Mouse (Mus musculus): ENCODE data around the gene Mad2l1. TPM values are rescaled to one million over a fixed set of nuclear protein-coding genes. Genes with fewer than 3 reads are reported as not detected.

Mad2l1 gene
- 91.5 and 100 TPM in 2 replicates for polyA plus RNA-seq (2016; fragmentation: Nextera tagmentation; extraction: Ambion mirVana)

- Histone ChIP-seq H3K27ac (peak within 1 kb of the TSS; percentile 88), H3K27me3 (no peaks in the 10 kb centered on the region), H3K9ac (peak within 1 kb of the TSS; percentile 68), H3K4me3 (peak within 1 kb of the TSS; percentile 79), H3K4me1 (peaks cover 14% of the 10 kb centered on the region), H3K36me3 (peaks cover 3% of the 10 kb centered on the region; the same call in 1 of the 2 replicates), H3K9me3 (no peaks in the 10 kb centered on the region), H3K4me2 (replicated peaks) (peak within 1 kb of the TSS; percentile 64)
- ATAC-seq (ENCODE audit: insufficient number of reproducible peaks, insufficient read depth, low FRiP score, low TSS enrichment), result peak; percentile 99
- WGBS, result under 1% methylated on average over 57 of the region's 57 CpGs
Observed at GRCm38 (mm10) chr6:66535028-66535862, at the start of gene Mad2l1. Gene Mad2l1, plus strand, starts transcription at chr6:66535390.

GRCm38 (mm10) chr6:66493685-66494084 is 41.5 kb upstream of the Mad2l1 start:
- no peaks in the 10 kb centered on the region for H3K4me1 ChIP-seq
- no peak for ATAC-seq (ENCODE audit: insufficient number of reproducible peaks, insufficient read depth, low FRiP score, low TSS enrichment)
- no peaks in the 10 kb centered on the region for H3K36me3 ChIP-seq
- no peaks in the 10 kb centered on the region for H3K27me3 ChIP-seq
- no peak overlapping the region for H3K4me2 ChIP-seq (replicated peaks)
- WGBS, result 77% methylated on average over 3 of the region's 3 CpGs
- no peak overlapping the region for H3K9ac ChIP-seq
- no peaks in the 10 kb centered on the region for H3K9me3 ChIP-seq
- H3K27ac ChIP-seq, result no peak overlapping the region
- H3K4me3 ChIP-seq, result no peak overlapping the region

GRCm38 (mm10) chr6:66516368-66516767 is 18.8 kb upstream of the Mad2l1 start:
- H3K27me3 ChIP-seq, result no peaks in the 10 kb centered on the region
- H3K9me3 ChIP-seq, result no peaks in the 10 kb centered on the region
- no peak overlapping the region for H3K4me2 ChIP-seq (replicated peaks)
- 92% methylated on average over 5 of the region's 5 CpGs for WGBS
- no peaks in the 10 kb centered on the region for H3K36me3 ChIP-seq
- H3K4me1 ChIP-seq, result no peaks in the 10 kb centered on the region
- no peak overlapping the region for H3K27ac ChIP-seq
- ATAC-seq (ENCODE audit: insufficient number of reproducible peaks, insufficient read depth, low FRiP score, low TSS enrichment), result no peak
- H3K9ac ChIP-seq, result no peak overlapping the region
- no peak overlapping the region for H3K4me3 ChIP-seq

GRCm38 (mm10) chr6:66528386-66528785 is 6.8 kb upstream of the Mad2l1 start:
- H3K9me3 ChIP-seq, result no peaks in the 10 kb centered on the region
- H3K27ac ChIP-seq, result no peak overlapping the region
- H3K4me2 ChIP-seq (replicated peaks), result no peak overlapping the region
- no peak overlapping the region for H3K9ac ChIP-seq
- 89% methylated on average over 10 of the region's 10 CpGs for WGBS
- no peak for ATAC-seq (ENCODE audit: insufficient number of reproducible peaks, insufficient read depth, low FRiP score, low TSS enrichment)
- no peaks in the 10 kb centered on the region for H3K27me3 ChIP-seq
- no peak overlapping the region for H3K4me3 ChIP-seq
- H3K36me3 ChIP-seq, result no peaks in the 10 kb centered on the region
- no peaks in the 10 kb centered on the region for H3K4me1 ChIP-seq

GRCm38 (mm10) chr6:66533241-66533640 is 1.9 kb upstream of the Mad2l1 start:
- no peak overlapping the region for H3K27ac ChIP-seq
- no peak overlapping the region for H3K9ac ChIP-seq
- no peaks in the 10 kb centered on the region for H3K36me3 ChIP-seq
- H3K9me3 ChIP-seq, result no peaks in the 10 kb centered on the region
- peaks cover 14% of the 10 kb centered on the region for H3K4me1 ChIP-seq
- WGBS, result 40% methylated on average over 3 of the region's 3 CpGs
- no peak for ATAC-seq (ENCODE audit: insufficient number of reproducible peaks, insufficient read depth, low FRiP score, low TSS enrichment)
- H3K4me3 ChIP-seq, result no peak overlapping the region
- H3K4me2 ChIP-seq (replicated peaks), result no peak overlapping the region
- no peaks in the 10 kb centered on the region for H3K27me3 ChIP-seq

- 77% methylated on average over 5 of the region's 5 CpGs for WGBS
- no peaks in the 10 kb centered on the region for H3K9me3 ChIP-seq
- no peaks in the 10 kb centered on the region for H3K27me3 ChIP-seq
- peaks cover 14% of the 10 kb centered on the region for H3K4me1 ChIP-seq
- peak overlapping the region; percentile 64 for H3K4me2 ChIP-seq (replicated peaks)
- peak overlapping the region; percentile 79 for H3K4me3 ChIP-seq
- H3K27ac ChIP-seq, result peak overlapping the region; percentile 85
- 0 out of 2 replicates have a peak overlapping the region, but pooled peaks have one; percentile 47 for H3K9ac ChIP-seq
- ATAC-seq (ENCODE audit: insufficient number of reproducible peaks, insufficient read depth, low FRiP score, low TSS enrichment), result no peak
- 0 out of 2 replicates have a peak, but pooled peaks cover 3% of the 10 kb centered on the region for H3K36me3 ChIP-seq
Observed at GRCm38 (mm10) chr6:66534366-66534941, 736 bp upstream of the Mad2l1 start.

- H3K9ac ChIP-seq, result peak overlapping the region; percentile 68
- peaks cover 14% of the 10 kb centered on the region for H3K4me1 ChIP-seq
- no peak for ATAC-seq (ENCODE audit: insufficient number of reproducible peaks, insufficient read depth, low FRiP score, low TSS enrichment)
- peak overlapping the region; percentile 79 for H3K4me3 ChIP-seq
- 15% methylated on average over 7 of the region's 7 CpGs for WGBS
- no peaks in the 10 kb centered on the region for H3K9me3 ChIP-seq
- H3K36me3 ChIP-seq, result peaks cover 4% of the 10 kb centered on the region
- peak overlapping the region; percentile 64 for H3K4me2 ChIP-seq (replicated peaks)
- 0 out of 2 replicates have a peak overlapping the region, but pooled peaks have one; percentile 13 for H3K27ac ChIP-seq
- no peaks in the 10 kb centered on the region for H3K27me3 ChIP-seq
Observed at GRCm38 (mm10) chr6:66535966-66536365, 776 bp downstream of the Mad2l1 start.

GRCm38 (mm10) chr6:66559996-66560395 is 24.8 kb downstream of the Mad2l1 start, which contains the start of gene Vmn1r32:
Gene Vmn1r32, minus strand, starts transcription at chr6:66560096.
- no peak for ATAC-seq (ENCODE audit: insufficient number of reproducible peaks, insufficient read depth, low FRiP score, low TSS enrichment)
- H3K9ac ChIP-seq, result no peak within 1 kb of the TSS
- WGBS, result 76% methylated on average over 1 of the region's 1 CpGs
- no peak within 1 kb of the TSS for H3K4me3 ChIP-seq
- no peaks in the 10 kb centered on the region for H3K4me1 ChIP-seq
- no peaks in the 10 kb centered on the region for H3K36me3 ChIP-seq
- H3K27me3 ChIP-seq, result no peaks in the 10 kb centered on the region
- H3K9me3 ChIP-seq, result no peaks in the 10 kb centered on the region
- H3K4me2 ChIP-seq (replicated peaks), result no peak within 1 kb of the TSS
- no peak within 1 kb of the TSS for H3K27ac ChIP-seq

- H3K27me3 ChIP-seq, result no peaks in the 10 kb centered on the region
Observed at GRCm38 (mm10) chr6:66595804-66596203, 60.6 kb downstream of the Mad2l1 start.

More at GRCm38 (mm10) chr6:66595804-66596203, 60.6 kb downstream of the Mad2l1 start:
- H3K9ac ChIP-seq, result no peak overlapping the region
- no peak overlapping the region for H3K27ac ChIP-seq
- no peak overlapping the region for H3K4me2 ChIP-seq (replicated peaks)
- no peaks in the 10 kb centered on the region for H3K9me3 ChIP-seq
- H3K4me1 ChIP-seq, result no peaks in the 10 kb centered on the region
- no peak for ATAC-seq (ENCODE audit: insufficient number of reproducible peaks, insufficient read depth, low FRiP score, low TSS enrichment)
- H3K36me3 ChIP-seq, result no peaks in the 10 kb centered on the region
- no peak overlapping the region for H3K4me3 ChIP-seq

Other genes with a start within 250 kb of the Mad2l1 start
- gene Vmn1r32, start 24.7 kb downstream of the Mad2l1 start, polyA plus RNA-seq (2016; fragmentation: Nextera tagmentation; extraction: Ambion mirVana), result 0.08 TPM in 1 of 2 replicates, not detected in the other
- gene Vmn1r33, start 82.9 kb downstream of the Mad2l1 start, polyA plus RNA-seq (2016; fragmentation: Nextera tagmentation; extraction: Ambion mirVana), result not detected in 2 replicates
- not detected in 2 replicates for gene Vmn1r34, start 108.5 kb downstream of the Mad2l1 start, polyA plus RNA-seq (2016; fragmentation: Nextera tagmentation; extraction: Ambion mirVana)
- gene Vmn1r35, start 150.5 kb downstream of the Mad2l1 start, polyA plus RNA-seq (2016; fragmentation: Nextera tagmentation; extraction: Ambion mirVana), result not detected in 2 replicates
- not detected in 2 replicates for gene Vmn1r36, start 183.8 kb downstream of the Mad2l1 start, polyA plus RNA-seq (2016; fragmentation: Nextera tagmentation; extraction: Ambion mirVana)
- not detected in 2 replicates for gene Vmn1r37, start 194.0 kb downstream of the Mad2l1 start, polyA plus RNA-seq (2016; fragmentation: Nextera tagmentation; extraction: Ambion mirVana)
- gene Vmn1r38, start 247.2 kb downstream of the Mad2l1 start, polyA plus RNA-seq (2016; fragmentation: Nextera tagmentation; extraction: Ambion mirVana), result not detected in 2 replicates